Comparison of ENCODE assay signal across 25 mouse cellular contexts in the genomic region with DNA sequence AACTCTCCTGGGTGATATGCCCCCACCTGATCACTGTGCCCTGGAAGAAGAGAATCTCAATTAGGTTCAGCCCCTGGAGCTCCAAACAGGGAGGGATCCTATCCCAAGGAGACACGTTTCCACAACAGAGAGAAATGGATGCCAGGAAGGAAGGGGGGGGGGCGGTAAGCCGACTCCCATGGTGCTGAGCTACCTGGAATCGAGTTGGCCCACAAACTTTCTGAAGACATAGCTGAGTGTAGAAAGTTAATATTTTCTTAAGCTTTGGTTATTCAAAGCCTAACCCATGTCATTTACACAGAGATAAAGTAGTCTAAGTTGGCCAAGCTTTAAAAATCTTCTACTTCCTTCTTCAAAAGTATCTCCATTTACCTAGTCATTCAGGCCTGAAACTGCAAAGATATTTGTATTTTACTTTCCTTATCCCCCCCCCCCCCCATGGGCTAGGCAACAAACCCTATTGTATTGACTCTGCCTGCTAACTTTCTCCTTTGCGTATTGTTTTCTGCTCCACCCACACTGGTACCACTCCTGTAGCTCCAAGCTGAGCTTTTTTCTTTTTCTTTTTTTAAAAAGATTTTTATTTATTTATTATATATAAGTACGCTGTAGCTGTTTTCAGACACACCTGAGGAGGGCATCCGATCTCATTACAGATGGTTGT. TPM values are rescaled to one million over a fixed set of nuclear protein-coding genes. Genes with fewer than 3 reads are reported as not detected.
DNase-seq lines count a peak whose midpoint lies in the region; ATAC-seq and TF ChIP-seq lines count a peak whose summit lies in the region.
"Had no signal": no experiment of that assay in that cellular context is flagged by ENCODE, and none has a peak within 500 bp of the region (broad histone marks: within the 10 kb centered on the region; RNA-seq: fewer than 3 reads in every experiment).

No protein-coding gene starts in this region.

- 0 out of 2 replicates have a peak, but pooled peaks cover 3% of the 10 kb centered on the region for H3K4me1 ChIP-seq in intestine, embryonic 15.5 days (replicated peaks)
- H3K4me1 ChIP-seq in intestine, postnatal 0 days (replicated peaks; ENCODE audit: control insufficient read depth, insufficient read depth, low read length): no peaks in the 10 kb centered on the region
- H3K4me1 ChIP-seq in stomach, embryonic 16.5 days (ENCODE audit: control insufficient read depth, insufficient read depth, low read length): no peaks in the 10 kb centered on the region
- no peaks in the 10 kb centered on the region for H3K4me1 ChIP-seq in kidney, embryonic 15.5 days
- H3K4me1 ChIP-seq: forebrain, embryonic 10.5 days; forebrain, embryonic 13.5 days; heart, embryonic 12.5 days; heart, embryonic 15.5 days; hindbrain, embryonic 10.5 days; hindbrain, embryonic 13.5 days had no signal

- H3K4me3 ChIP-seq in intestine, embryonic 15.5 days (replicated peaks): no peak overlapping the region
- no peak overlapping the region for H3K4me3 ChIP-seq in intestine, postnatal 0 days (ENCODE audit: low read depth, low read length)
- H3K4me3 ChIP-seq in stomach, embryonic 16.5 days (replicated peaks; ENCODE audit: low read length): no peak overlapping the region
- H3K4me3 ChIP-seq in kidney, embryonic 15.5 days (replicated peaks): no peak overlapping the region
- H3K4me3 ChIP-seq: forebrain, embryonic 10.5 days; forebrain, embryonic 13.5 days; heart, embryonic 12.5 days; heart, embryonic 15.5 days; hindbrain, embryonic 10.5 days; hindbrain, embryonic 13.5 days had no signal

- 79% methylated on average over 7 of the region's 7 CpGs for whole genome bisulfite sequencing in intestine, embryonic 15.5 days
- 61% methylated on average over 7 of the region's 7 CpGs for WGBS in intestine, postnatal 0 days
- WGBS in stomach, embryonic 16.5 days: 65% methylated on average over 7 of the region's 7 CpGs
- 91% methylated on average over 7 of the region's 7 CpGs for WGBS in kidney, embryonic 15.5 days

- ATAC-seq in intestine, embryonic 15.5 days: peak; percentile 74
- peak; percentile 51 for ATAC-seq in intestine, postnatal 0 days
- peak; percentile 84 for ATAC-seq in stomach, embryonic 16.5 days (ENCODE audit: insufficient read depth, low FRiP score)
- no peak for ATAC-seq in kidney, embryonic 15.5 days (replicated peaks; ENCODE audit: low FRiP score)
- ATAC-seq: CD4-positive, CD25-positive, alpha-beta regulatory T cell, adult 4 months; forebrain, embryonic 13.5 days; forebrain, embryonic 16.5 days; hindbrain, embryonic 16.5 days had no signal

- H3K27ac ChIP-seq in intestine, embryonic 15.5 days: peak overlapping the region; percentile 51; the same call in 1 of the 2 replicates
- H3K27ac ChIP-seq in intestine, postnatal 0 days (ENCODE audit: low read depth, low read length): no peak overlapping the region; the same call in 1 of the 2 replicates
- H3K27ac ChIP-seq in stomach, embryonic 16.5 days (ENCODE audit: low read length): peak overlapping the region; percentile 57
- H3K27ac ChIP-seq in kidney, embryonic 15.5 days: no peak overlapping the region
- H3K27ac ChIP-seq: forebrain, embryonic 10.5 days; forebrain, embryonic 13.5 days; heart, embryonic 15.5 days; hindbrain, embryonic 10.5 days; hindbrain, embryonic 13.5 days had no signal

- no peaks in the 10 kb centered on the region for H3K36me3 ChIP-seq in intestine, embryonic 15.5 days
- H3K36me3 ChIP-seq in intestine, postnatal 0 days (ENCODE audit: control insufficient read depth, insufficient read depth): peaks cover 3% of the 10 kb centered on the region; the same call in 1 of the 2 replicates
- H3K36me3 ChIP-seq in stomach, embryonic 16.5 days (ENCODE audit: control insufficient read depth, insufficient read depth, low read length): no peaks in the 10 kb centered on the region
- H3K36me3 ChIP-seq in kidney, embryonic 15.5 days: no peaks in the 10 kb centered on the region
- H3K36me3 ChIP-seq: forebrain, embryonic 10.5 days; heart, embryonic 12.5 days; heart, embryonic 15.5 days; hindbrain, embryonic 10.5 days; hindbrain, embryonic 13.5 days had no signal

- no peaks in the 10 kb centered on the region for H3K9me3 ChIP-seq in intestine, embryonic 15.5 days
- H3K9me3 ChIP-seq in intestine, postnatal 0 days (ENCODE audit: control insufficient read depth): no peaks in the 10 kb centered on the region
- no peaks in the 10 kb centered on the region for H3K9me3 ChIP-seq in stomach, embryonic 16.5 days (replicated peaks; ENCODE audit: control insufficient read depth, low read length)
- H3K9me3 ChIP-seq in kidney, embryonic 15.5 days (replicated peaks): no peaks in the 10 kb centered on the region
- H3K9me3 ChIP-seq: forebrain, embryonic 10.5 days; forebrain, embryonic 13.5 days; heart, embryonic 12.5 days; heart, embryonic 15.5 days; hindbrain, embryonic 10.5 days; hindbrain, embryonic 13.5 days had no signal

- H3K4me2 ChIP-seq in intestine, embryonic 15.5 days (replicated peaks): no peak overlapping the region
- no peak overlapping the region for H3K4me2 ChIP-seq in intestine, postnatal 0 days (replicated peaks; ENCODE audit: low read depth)
- no peak overlapping the region for H3K4me2 ChIP-seq in stomach, embryonic 16.5 days (ENCODE audit: low read depth, low read length)
- no peak overlapping the region for H3K4me2 ChIP-seq in kidney, embryonic 15.5 days
- H3K4me2 ChIP-seq: forebrain, embryonic 13.5 days; heart, embryonic 12.5 days; heart, embryonic 15.5 days; hindbrain, embryonic 13.5 days had no signal

- no peak overlapping the region for H3K9ac ChIP-seq in intestine, embryonic 15.5 days
- no peak overlapping the region for H3K9ac ChIP-seq in intestine, postnatal 0 days (ENCODE audit: low read depth, low read length)
- no peak overlapping the region for H3K9ac ChIP-seq in stomach, embryonic 16.5 days (ENCODE audit: low read length)
- H3K9ac ChIP-seq in kidney, embryonic 15.5 days: no peak overlapping the region
- H3K9ac ChIP-seq: forebrain, embryonic 13.5 days; heart, embryonic 12.5 days; heart, embryonic 15.5 days; hindbrain, embryonic 13.5 days had no signal

- H3K27me3 ChIP-seq in intestine, embryonic 15.5 days (replicated peaks): no peaks in the 10 kb centered on the region
- no peaks in the 10 kb centered on the region for H3K27me3 ChIP-seq in intestine, postnatal 0 days (replicated peaks; ENCODE audit: control insufficient read depth, insufficient read depth, low read length)
- no peaks in the 10 kb centered on the region for H3K27me3 ChIP-seq in stomach, embryonic 16.5 days (ENCODE audit: control insufficient read depth, insufficient read depth, low read length)
- no peaks in the 10 kb centered on the region for H3K27me3 ChIP-seq in kidney, embryonic 15.5 days
- H3K27me3 ChIP-seq: forebrain, embryonic 13.5 days; heart, embryonic 15.5 days; hindbrain, embryonic 13.5 days had no signal

- TF ChIP-seq CTCF in intestine, postnatal 0 days (IDR thresholded peaks at IDR 0.05; ENCODE audit: low read depth): no peak

- no peak for DNase-seq in urinary bladder, postnatal 4 days (ENCODE audit: low spot score in 2 of 2)
- no peak for DNase-seq in adrenal gland, adult (ENCODE audit: inconsistent age in 2 of 2, low spot score in 1 of 2)
- DNase-seq: adrenal gland, postnatal 10 days; adrenal gland, postnatal 36 days; cerebellum, adult 18-20 months; cerebellum, adult 9-10 months; cerebellum, postnatal 14 days; gastrocnemius, postnatal 10 days; gastrocnemius, postnatal 36 days; heart, postnatal 10 days; heart, postnatal 36 days had no signal

RNA-seq across cellular contexts. Expression of a gene that starts 23.3 kb away (rescaled TPM):
- 9.6 and 11.3 TPM in 2 replicates for polyA plus RNA-seq in intestine, embryonic 15.5 days (2015; fragmentation: Nextera tagmentation; extraction: Ambion mirVana)
- polyA plus RNA-seq in intestine, postnatal 0 days (2015; fragmentation: Nextera tagmentation; extraction: Ambion mirVana): 48.1 and 49.0 TPM in 2 replicates
- polyA plus RNA-seq in stomach, embryonic 16.5 days (2015; fragmentation: Nextera tagmentation; extraction: Ambion mirVana): 2.4 and 2.6 TPM in 2 replicates
- polyA plus RNA-seq in kidney, embryonic 15.5 days (2015; fragmentation: Nextera tagmentation; extraction: Ambion mirVana): 0.13 and 0.37 TPM in 2 replicates
- polyA plus RNA-seq: C2C12; CD4-positive, CD25-positive, alpha-beta regulatory T cell, adult 4 months had no signal

RNA-seq across cellular contexts. Expression of a gene that starts 35.8 kb away (rescaled TPM):
- 2.0 and 2.4 TPM in 2 replicates for polyA plus RNA-seq in intestine, embryonic 15.5 days (2015; fragmentation: Nextera tagmentation; extraction: Ambion mirVana)
- polyA plus RNA-seq in intestine, postnatal 0 days (2015; fragmentation: Nextera tagmentation; extraction: Ambion mirVana): 1.4 and 1.5 TPM in 2 replicates
- 13.1 and 14.8 TPM in 2 replicates for polyA plus RNA-seq in stomach, embryonic 16.5 days (2015; fragmentation: Nextera tagmentation; extraction: Ambion mirVana)
- polyA plus RNA-seq in kidney, embryonic 15.5 days (2015; fragmentation: Nextera tagmentation; extraction: Ambion mirVana): 1.9 and 2.3 TPM in 2 replicates
- polyA plus RNA-seq: C2C12; CD4-positive, CD25-positive, alpha-beta regulatory T cell, adult 4 months had no signal

Comparison
In these comparisons a context has a peak if more than half of its experiments do, and no peak if none do; other contexts are left out.
1. H3K27ac ChIP-seq: peak in intestine, embryonic 15.5 days (single experiment) and stomach, embryonic 16.5 days (single experiment); none in intestine, postnatal 0 days (single experiment) and kidney, embryonic 15.5 days (single experiment).